Mouse (Mus musculus) retina, embryonic 14.5 days (tissue): ENCODE measurements around the gene Hoxb8.

Experiments used
- DNase-seq: peaks from one replicate; pipeline ENCODE4 v3.0.0-alpha.2; 2015; ENCODE audit warnings: low spot score

Gene Hoxb8

GRCm38 (mm10) chr11:96316696-96317607 is 35.2 kb downstream of the Hoxb8 start:
- peak; percentile 59 for DNase-seq

GRCm38 (mm10) chr11:96317608-96318367 is 36.1 kb downstream of the Hoxb8 start, which contains the start of gene Hoxb4:
Gene Hoxb4, plus strand, starts transcription at chr11:96318267.
- no peak for DNase-seq

GRCm38 (mm10) chr11:96318368-96319070 is 36.8 kb downstream of the Hoxb8 start:
- DNase-seq = peak; percentile 66

- DNase-seq = no peak
Measured at GRCm38 (mm10) chr11:96319071-96319902, 37.6 kb downstream of the Hoxb8 start.

- no peak for DNase-seq
Measured at GRCm38 (mm10) chr11:96319910-96320309, 38.2 kb downstream of the Hoxb8 start.

- no peak for DNase-seq
Measured at GRCm38 (mm10) chr11:96320688-96321087, 39.0 kb downstream of the Hoxb8 start.

- no peak for DNase-seq
Measured at GRCm38 (mm10) chr11:96321846-96322245, 40.1 kb downstream of the Hoxb8 start.

- DNase-seq = no peak
Measured at GRCm38 (mm10) chr11:96322738-96323137, 41.0 kb downstream of the Hoxb8 start.

GRCm38 (mm10) chr11:96323154-96323553 is 41.4 kb downstream of the Hoxb8 start, which contains the start of gene Hoxb3:
Gene Hoxb3, plus strand, starts transcription at chr11:96323326.
- no peak for DNase-seq

GRCm38 (mm10) chr11:96324125-96324524 is 42.4 kb downstream of the Hoxb8 start:
- DNase-seq = no peak

- DNase-seq = no peak
Measured at GRCm38 (mm10) chr11:96324965-96325364, 43.3 kb downstream of the Hoxb8 start.

GRCm38 (mm10) chr11:96325747-96326212 is 44.1 kb downstream of the Hoxb8 start:
- no peak for DNase-seq

GRCm38 (mm10) chr11:96326705-96327104 is 45.0 kb downstream of the Hoxb8 start:
- DNase-seq = no peak

GRCm38 (mm10) chr11:96327122-96327521 is 45.4 kb downstream of the Hoxb8 start:
- no peak for DNase-seq

GRCm38 (mm10) chr11:96327750-96328149 is 46.0 kb downstream of the Hoxb8 start:
- DNase-seq = no peak

GRCm38 (mm10) chr11:96328605-96329004 is 46.9 kb downstream of the Hoxb8 start:
- no peak for DNase-seq

GRCm38 (mm10) chr11:96332105-96332504 is 50.4 kb downstream of the Hoxb8 start:
- no peak for DNase-seq

GRCm38 (mm10) chr11:96332618-96333032 is 50.9 kb downstream of the Hoxb8 start:
- DNase-seq = no peak

GRCm38 (mm10) chr11:96333241-96334001 is 51.7 kb downstream of the Hoxb8 start:
- DNase-seq = no peak

- no peak for DNase-seq
Measured at GRCm38 (mm10) chr11:96334002-96334364, 52.3 kb downstream of the Hoxb8 start.
